Mouse (Mus musculus): ENCODE measurements around the gene Afg3l1.

DNA sequence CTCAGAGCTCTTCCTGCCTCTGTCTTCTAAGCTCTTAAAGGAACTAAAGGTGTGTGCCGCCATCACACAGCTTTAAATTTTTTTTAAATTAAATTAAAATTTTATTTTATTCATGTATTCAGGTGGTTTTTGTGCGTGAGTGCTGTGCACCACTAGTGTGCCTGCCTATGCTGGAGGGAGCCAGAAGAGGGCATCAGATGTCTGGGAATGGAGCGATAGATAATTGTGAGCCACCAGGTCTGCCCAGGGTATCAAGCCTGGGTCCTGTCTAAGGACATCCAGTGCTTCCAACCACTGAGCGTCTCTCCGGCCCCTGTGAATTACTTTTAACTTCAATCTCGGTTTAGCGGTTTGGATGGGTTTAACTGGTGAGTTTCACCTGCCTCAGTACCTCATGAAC is 4.9 kb downstream of the Afg3l1 start:
- no peak for TF ChIP-seq POLR2A (IDR thresholded peaks at IDR 0.05; ENCODE audit: borderline replicate concordance, low read depth, low read length)
- TF ChIP-seq CTCF (IDR thresholded peaks at IDR 0.05; ENCODE audit: low read depth, low read length) = no peak
